Mouse (Mus musculus) spleen, adult 2 months (tissue): Measurements from ENCODE around the gene Nelfb. TPM values are rescaled to one million over a fixed set of nuclear protein-coding genes. Genes with fewer than 3 reads are reported as not detected.

Source experiments
- DNase-seq, 2 experiments: peaks; one replicate each; pipeline versions ENCODE4 v3.0.0 to v3.0.0-alpha.2; 2012 to 2021; ENCODE audit warnings: low spot score in 2 of 2, low read depth in 1 of 2
- H3K27ac ChIP-seq: fragments of 200-500 bp; 2 replicates; pipeline ENCODE4 v1.5.1; 2012; ENCODE audit warnings: low read length, inconsistent platforms; ENCODE audit not compliant: insufficient read depth
- H3K27me3 ChIP-seq: fragments of 200-500 bp; 2 replicates; pipeline ENCODE4 v1.6.1; 2012; ENCODE audit warnings: mild to moderate bottlenecking, moderate library complexity, low read length, inconsistent platforms; ENCODE audit not compliant: control insufficient read depth, insufficient read depth
- H3K36me3 ChIP-seq: fragments of 200-500 bp; 2 replicates; pipeline ENCODE4 v1.6.1; 2012; ENCODE audit warnings: mild to moderate bottlenecking, low read length, inconsistent platforms; ENCODE audit not compliant: control insufficient read depth, insufficient read depth
- H3K4me1 ChIP-seq: fragments of 200-500 bp; 2 replicates; pipeline ENCODE4 v1.6.1; 2011; ENCODE audit warnings: inconsistent platforms; ENCODE audit not compliant: control insufficient read depth, insufficient read depth, insufficient read length
- H3K4me3 ChIP-seq: fragments of 200-500 bp; 2 replicates; pipeline ENCODE4 v1.5.1; 2011; ENCODE audit warnings: mild to moderate bottlenecking, inconsistent platforms; ENCODE audit not compliant: insufficient read depth, insufficient read length; ENCODE audit errors: extremely low read depth
- CTCF ChIP-seq: fragments of 200-500 bp; IDR thresholded peaks from 2 replicates; pipeline ENCODE4 v1.5.1; 2011; ENCODE audit warnings: mild to moderate bottlenecking, inconsistent platforms; ENCODE audit not compliant: insufficient read depth, insufficient read length, insufficient replicate concordance; ENCODE audit errors: extremely low read depth
- POLR2A ChIP-seq: fragments of 200-500 bp; IDR thresholded peaks from 2 replicates; pipeline ENCODE4 v1.6.1; 2011; ENCODE audit warnings: low read depth, low read length, inconsistent platforms
- WGBS: fragments of 180-500 bp; shearing (Covaris S2); methylation state at CpG from one replicate; pipeline ENCODE4 v1.1.7; 2018; 5-methylcytosine and 5-hydroxymethylcytosine counted together
- polyA plus RNA-seq: library from polyadenylated mRNA; depleted of rRNA; stranded (reverse); fragments of >200 nt; gene quantifications from 2 replicates; pipeline ENCODE4 v1.2.3, GENCODE M21; 2012

Gene Nelfb
- polyA plus RNA-seq, 1 experiment = 68.1 TPM

GRCm38 (mm10) chr2:25171769-25172153 is 39.5 kb downstream of the Nelfb start:
- H3K4me3 ChIP-seq = no peak overlapping the region
- H3K4me1 ChIP-seq = peaks cover 16% of the 10 kb centered on the region; the same call in 1 of the 2 replicates
- WGBS = 83% methylated on average over 1 of the region's 1 CpGs

GRCm38 (mm10) chr2:25171101-25171768 is 40.1 kb downstream of the Nelfb start:
- DNase-seq = no peak
- WGBS = 94% methylated on average over 6 of the region's 6 CpGs
- TF ChIP-seq CTCF (no peak), POLR2A (no peak)
- H3K36me3 ChIP-seq = no peaks in the 10 kb centered on the region
- H3K4me1 ChIP-seq = peaks cover 16% of the 10 kb centered on the region; the same call in 1 of the 2 replicates
- H3K4me3 ChIP-seq = no peak overlapping the region
- H3K27me3 ChIP-seq = no peaks in the 10 kb centered on the region
- no peak overlapping the region for H3K27ac ChIP-seq

More at GRCm38 (mm10) chr2:25171769-25172153, 39.5 kb downstream of the Nelfb start:
- Histone ChIP-seq H3K27ac (no peak overlapping the region), H3K27me3 (no peaks in the 10 kb centered on the region), H3K36me3 (no peaks in the 10 kb centered on the region)
- DNase-seq = no peak
- TF ChIP-seq CTCF (no peak), POLR2A (no peak)

- H3K36me3 ChIP-seq = no peaks in the 10 kb centered on the region
- H3K27ac ChIP-seq = no peak overlapping the region
- peaks cover 16% of the 10 kb centered on the region; the same call in 1 of the 2 replicates for H3K4me1 ChIP-seq
- TF ChIP-seq POLR2A = no peak
- TF ChIP-seq CTCF = no peak
- 48% methylated on average over 10 of the region's 10 CpGs for WGBS
- no peak for DNase-seq
- H3K4me3 ChIP-seq = no peak overlapping the region
- no peaks in the 10 kb centered on the region for H3K27me3 ChIP-seq
These were observed 40.8 kb downstream of the Nelfb start for GRCm38 (mm10) chr2:25170326-25171100.

GRCm38 (mm10) chr2:25169778-25170177 is 41.5 kb downstream of the Nelfb start:
- no peak overlapping the region for H3K27ac ChIP-seq
- H3K27me3 ChIP-seq = no peaks in the 10 kb centered on the region
- peaks cover 16% of the 10 kb centered on the region; the same call in 1 of the 2 replicates for H3K4me1 ChIP-seq
- WGBS = 67% methylated on average over 5 of the region's 5 CpGs
- TF ChIP-seq CTCF (no peak), POLR2A (no peak)
- H3K4me3 ChIP-seq = no peak overlapping the region
- no peak for DNase-seq
- no peaks in the 10 kb centered on the region for H3K36me3 ChIP-seq

- no peak for TF ChIP-seq CTCF
- TF ChIP-seq POLR2A = no peak
- 49% methylated on average over 2 of the region's 2 CpGs for WGBS
- H3K4me3 ChIP-seq = no peak overlapping the region
- no peaks in the 10 kb centered on the region for H3K27me3 ChIP-seq
- peaks cover 20% of the 10 kb centered on the region; the same call in 1 of the 2 replicates for H3K4me1 ChIP-seq
- DNase-seq = no peak
- no peaks in the 10 kb centered on the region for H3K36me3 ChIP-seq
- no peak overlapping the region for H3K27ac ChIP-seq
These were observed 42.7 kb downstream of the Nelfb start for GRCm38 (mm10) chr2:25168665-25168978.

- H3K27ac ChIP-seq = no peak overlapping the region
- no peaks in the 10 kb centered on the region for H3K36me3 ChIP-seq
- TF ChIP-seq POLR2A (no peak), CTCF (no peak)
- no peaks in the 10 kb centered on the region for H3K27me3 ChIP-seq
- H3K4me1 ChIP-seq = peaks cover 23% of the 10 kb centered on the region; the same call in 1 of the 2 replicates
- H3K4me3 ChIP-seq = peak overlapping the region; percentile 33; the same call in 1 of the 2 replicates
- 5% methylated on average over 40 of the region's 41 CpGs for whole genome bisulfite sequencing
- no peak for DNase-seq
These were observed 43.2 kb downstream of the Nelfb start for GRCm38 (mm10) chr2:25167919-25168664.
